Mouse (Mus musculus) megakaryocyte, embryonic 14.5 days (primary cell): ENCODE data around the gene Copz2. TPM values are rescaled to one million over a fixed set of nuclear protein-coding genes. Genes with fewer than 3 reads are reported as not detected.

ENCODE experiments used
- H3K27me3 ChIP-seq: replicated peaks from 2 replicates; pipeline ENCODE3; 2012; ENCODE audit warnings: inconsistent platforms
- H3K36me3 ChIP-seq: replicated peaks from 2 replicates; pipeline ENCODE3; 2012; ENCODE audit warnings: low read length, inconsistent platforms, mixed read lengths
- H3K4me1 ChIP-seq: 2 replicates; pipeline ENCODE4 v1.6.1; 2012; ENCODE audit warnings: inconsistent platforms
- H3K4me3 ChIP-seq: replicated peaks from 2 replicates; pipeline ENCODE3; 2012; ENCODE audit warnings: moderate library complexity, mild to moderate bottlenecking, inconsistent platforms
- H3K9me3 ChIP-seq: 2 replicates; pipeline ENCODE4 v1.6.1; 2012; ENCODE audit warnings: inconsistent platforms
- FLI1 ChIP-seq: IDR thresholded peaks from 2 replicates; pipeline ENCODE4 v1.6.1; 2012; ENCODE audit warnings: low read length, inconsistent platforms, mixed read lengths
- GATA1 ChIP-seq: IDR thresholded peaks from 3 replicates; pipeline ENCODE4 v1.6.1; 2012; ENCODE audit warnings: mixed read lengths, low read length, inconsistent platforms, borderline replicate concordance
- polyA plus RNA-seq: library from polyadenylated mRNA; stranded (reverse); fragments of >175 nt; gene quantifications from 2 replicates; pipeline ENCODE4 v1.2.3, GENCODE M21; 2012; ENCODE audit warnings: low replicate concordance; ENCODE audit not compliant: insufficient read depth

The Copz2 gene
- polyA plus RNA-seq, 1 experiment, result 3.4 TPM

GRCm38 (mm10) chr11:96899449-96900306, 50.0 kb downstream of the Copz2 start:
- H3K9me3 ChIP-seq, result peaks cover 3% of the 10 kb centered on the region
- TF ChIP-seq GATA1, result no peak
- no peak for TF ChIP-seq FLI1
- H3K4me1 ChIP-seq, result peaks cover 7% of the 10 kb centered on the region
- no peak overlapping the region for H3K4me3 ChIP-seq
- peaks cover 66% of the 10 kb centered on the region for H3K27me3 ChIP-seq
- H3K36me3 ChIP-seq, result no peaks in the 10 kb centered on the region

- Histone ChIP-seq H3K4me1 (peaks cover 4% of the 10 kb centered on the region; the same call in 1 of the 2 replicates), H3K27me3 (peaks cover 69% of the 10 kb centered on the region), H3K36me3 (peaks cover 8% of the 10 kb centered on the region), H3K4me3 (no peak overlapping the region), H3K9me3 (no peaks in the 10 kb centered on the region)
- TF ChIP-seq FLI1, result no peak
- TF ChIP-seq GATA1, result no peak
These were observed 51.7 kb downstream of the Copz2 start for GRCm38 (mm10) chr11:96901332-96901731.

DNA sequence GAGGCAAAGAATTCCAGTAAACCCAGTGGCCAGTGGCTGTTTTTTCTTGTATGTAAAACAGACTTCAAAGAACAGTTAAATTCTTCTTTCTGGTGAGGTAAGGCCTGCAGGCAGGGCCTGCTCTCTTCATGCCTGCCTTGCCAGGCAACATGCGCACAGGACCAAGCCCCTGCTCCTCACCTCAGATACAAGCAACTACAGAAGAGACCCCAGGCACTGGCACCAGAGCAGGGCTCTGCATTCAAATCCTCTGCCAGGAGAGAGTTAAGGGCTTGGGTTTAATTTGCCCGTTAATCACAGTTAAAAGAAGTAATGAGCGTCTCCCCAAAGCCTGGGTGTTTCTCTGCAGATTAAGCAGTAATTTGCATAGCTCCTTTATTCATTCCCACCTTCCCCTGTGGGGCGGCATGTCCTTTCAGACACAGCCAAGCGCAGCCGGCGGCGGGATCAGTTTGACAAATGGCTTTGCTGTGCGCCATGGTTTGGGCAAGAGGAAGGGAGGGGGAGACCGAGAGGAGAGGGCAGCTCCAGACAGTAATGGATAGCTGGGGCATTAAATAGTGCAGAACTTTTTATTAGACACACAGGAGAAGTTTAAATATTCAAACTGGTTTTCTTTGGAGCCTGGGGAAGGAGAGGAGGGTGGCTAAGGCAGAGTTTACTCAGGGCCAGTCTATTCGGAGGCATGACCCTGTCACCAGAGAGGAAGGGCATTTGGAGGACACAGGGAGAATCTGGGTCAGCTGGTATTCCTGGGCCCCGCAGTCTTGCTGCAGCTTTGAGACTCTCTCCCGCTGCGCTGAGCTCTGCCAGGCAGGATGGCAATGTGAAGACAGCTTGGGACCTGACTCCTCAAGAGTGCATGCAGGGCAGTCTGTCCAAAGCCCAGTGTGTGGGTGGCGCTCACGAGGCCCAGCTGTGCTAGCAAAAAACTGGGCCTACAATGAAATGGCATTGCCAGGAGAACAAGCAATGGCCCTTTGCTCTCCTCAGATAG, 53.3 kb downstream of the Copz2 start:
- Histone ChIP-seq H3K27me3 (peaks cover 57% of the 10 kb centered on the region), H3K4me3 (no peak overlapping the region), H3K36me3 (peaks cover 24% of the 10 kb centered on the region), H3K4me1 (peaks cover 20% of the 10 kb centered on the region), H3K9me3 (no peaks in the 10 kb centered on the region)
- TF ChIP-seq GATA1 (no peak), FLI1 (no peak)

DNA sequence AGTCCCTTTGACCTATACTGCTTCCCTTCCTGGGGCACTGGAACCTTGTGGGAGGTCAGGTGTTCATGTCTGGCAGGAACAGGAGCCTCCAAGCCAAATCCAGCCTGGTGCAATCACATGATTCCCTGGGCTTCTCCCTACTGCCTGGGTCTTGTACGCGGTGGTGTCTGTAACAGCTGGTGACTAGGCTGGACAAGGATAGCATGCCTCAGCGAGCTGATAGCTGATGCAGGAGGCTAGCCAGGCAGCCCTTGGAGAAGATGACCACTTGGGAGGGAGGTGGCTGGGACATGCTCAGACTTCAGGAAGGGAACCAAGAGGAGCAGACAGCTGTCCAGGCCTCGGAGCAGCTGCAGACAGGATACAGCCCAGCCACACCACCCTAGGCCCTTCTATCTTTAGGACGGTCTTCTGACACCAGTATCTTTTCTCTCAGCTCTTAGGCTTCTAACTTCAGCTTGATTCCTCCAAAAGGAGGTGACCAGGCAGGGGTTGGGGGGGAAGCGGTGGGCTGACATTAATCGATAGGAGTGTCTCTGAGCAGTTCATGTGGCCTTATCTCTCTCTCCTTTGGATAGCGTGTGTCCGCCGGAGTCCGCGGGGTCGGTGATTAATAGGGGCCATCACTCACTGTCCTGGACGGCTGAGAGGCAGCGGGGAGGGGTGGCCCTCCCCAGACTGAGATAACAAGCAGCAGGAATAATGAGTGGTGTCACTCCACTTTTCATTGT, 56.9 kb downstream of the Copz2 start:
- Histone ChIP-seq H3K27me3 (peaks cover 29% of the 10 kb centered on the region), H3K36me3 (peaks cover 61% of the 10 kb centered on the region), H3K4me3 (no peak overlapping the region), H3K9me3 (no peaks in the 10 kb centered on the region), H3K4me1 (peaks cover 32% of the 10 kb centered on the region)
- no peak for TF ChIP-seq FLI1
- no peak for TF ChIP-seq GATA1

DNA sequence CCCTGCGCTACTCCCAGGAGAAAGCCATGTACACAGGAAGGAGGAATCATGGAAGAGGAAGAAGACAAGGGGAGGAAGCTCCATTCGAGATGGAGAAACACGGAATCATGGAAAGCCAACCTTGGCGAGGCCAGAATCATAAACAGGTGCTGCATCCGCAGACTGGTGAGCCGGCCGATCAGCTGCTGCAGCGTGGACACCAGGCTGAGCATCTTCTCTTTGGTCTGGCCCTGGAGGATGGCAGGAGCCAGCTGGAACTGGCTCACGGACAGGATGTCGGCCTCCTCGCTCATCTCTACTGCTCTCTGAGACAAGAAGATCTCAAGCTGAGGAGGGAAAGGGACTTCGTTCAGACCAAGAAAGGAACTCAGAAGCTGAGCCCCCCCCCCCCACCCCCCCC, 58.9 kb downstream of the Copz2 start:
- H3K4me3 ChIP-seq, result no peak overlapping the region
- peaks cover 81% of the 10 kb centered on the region for H3K36me3 ChIP-seq
- H3K4me1 ChIP-seq, result peaks cover 34% of the 10 kb centered on the region

GRCm38 (mm10) chr11:96910003-96910402, 60.3 kb downstream of the Copz2 start:
- Histone ChIP-seq H3K4me1 (peaks cover 38% of the 10 kb centered on the region), H3K27me3 (peaks cover 6% of the 10 kb centered on the region), H3K4me3 (no peak overlapping the region), H3K9me3 (no peaks in the 10 kb centered on the region), H3K36me3 (peaks cover 88% of the 10 kb centered on the region)
- TF ChIP-seq FLI1 (no peak), GATA1 (no peak)

More for the DNA sequence above, 58.9 kb downstream of the Copz2 start:
- TF ChIP-seq FLI1 (no peak), GATA1 (no peak)
- Histone ChIP-seq H3K9me3 (no peaks in the 10 kb centered on the region), H3K27me3 (peaks cover 13% of the 10 kb centered on the region)

Other genes starting within 250 kb of the Copz2 start
- gene Snx11, start 72.3 kb upstream of the Copz2 start, polyA plus RNA-seq, result 6.3 and 9.8 TPM in 2 replicates
- 12.8 and 33.7 TPM in 2 replicates for gene Cbx1, start 60.7 kb upstream of the Copz2 start, polyA plus RNA-seq
- 28.9 and 34.9 TPM in 2 replicates for gene Nfe2l1, start 19.9 kb upstream of the Copz2 start, polyA plus RNA-seq
- 15.3 and 41.6 TPM in 2 replicates for gene Cdk5rap3, start 66.6 kb downstream of the Copz2 start, polyA plus RNA-seq
- not detected in 2 replicates for gene Prr15l, start 78.2 kb downstream of the Copz2 start, polyA plus RNA-seq
- 2.0 and 16.6 TPM in 2 replicates for gene Pnpo, start 94.1 kb downstream of the Copz2 start, polyA plus RNA-seq
- 34.2 and 36.6 TPM in 2 replicates for gene Sp2, start 133.1 kb downstream of the Copz2 start, polyA plus RNA-seq
- 0.77 and 1.4 TPM in 2 replicates for gene Sp6, start 163.5 kb downstream of the Copz2 start, polyA plus RNA-seq
- 4.5 and 11.2 TPM in 2 replicates for gene Scrn2, start 180.1 kb downstream of the Copz2 start, polyA plus RNA-seq
- not detected in 2 replicates for gene Lrrc46, start 191.5 kb downstream of the Copz2 start, polyA plus RNA-seq
- 22.3 and 22.7 TPM in 2 replicates for gene Mrpl10, start 191.7 kb downstream of the Copz2 start, polyA plus RNA-seq
- gene Osbpl7, start 200.8 kb downstream of the Copz2 start, polyA plus RNA-seq, result 9.7 and 13.2 TPM in 2 replicates